8 mouse cellular contexts compared by ENCODE assay signal in genomic region chr17:26537722-26538471, GRCm38 (mm10). TPM values are rescaled to one million over a fixed set of nuclear protein-coding genes. Genes with fewer than 3 reads are reported as not detected.
DNase-seq lines count a peak whose midpoint lies in the region; ATAC-seq lines count a peak whose summit lies in the region.
"Had no signal": no experiment of that assay in that cellular context is flagged by ENCODE, and none has a peak within 500 bp of the region (broad histone marks: within the 10 kb centered on the region; RNA-seq: fewer than 3 reads in every experiment).

No protein-coding gene starts in this region.

- DNase-seq in spleen, postnatal 36 days (ENCODE audit: low spot score in 2 of 2): peak; percentile 53 to 60
- DNase-seq in spleen, adult 12 weeks (ENCODE audit: low spot score): no peak
- DNase-seq in liver, embryonic 13.5 days: peak; percentile 52
- peak; percentile 46 for DNase-seq in yolk sac, embryonic 10.5 days (ENCODE audit: low spot score)
- DNase-seq in adrenal gland, adult 18-20 months (ENCODE audit: low spot score in 2 of 2): no peak
- DNase-seq: cerebellum, adult 2 months had no signal

- H3K4me2 ChIP-seq in liver, embryonic 13.5 days: peak overlapping the region; percentile 40

- no peaks in the 10 kb centered on the region for H3K9me3 ChIP-seq in liver, embryonic 13.5 days (replicated peaks)

- peak; percentile 77 for ATAC-seq in common myeloid progenitor, adult 5-6 weeks (replicated peaks; ENCODE audit: low read depth, poor library complexity, severe bottlenecking)
- ATAC-seq in liver, embryonic 13.5 days (ENCODE audit: low read depth): peak; percentile 57; the same call in 1 of the 2 replicates
- no peak; the same call in 1 of the 2 replicates for ATAC-seq in megakaryocyte-erythroid progenitor cell, adult 5-6 weeks (replicated peaks; ENCODE audit: low FRiP score, low TSS enrichment, poor library complexity, severe bottlenecking)

- peaks cover 2% of the 10 kb centered on the region; the same call in 1 of the 2 replicates for H3K27me3 ChIP-seq in liver, embryonic 13.5 days

- H3K9ac ChIP-seq in liver, embryonic 13.5 days: peak overlapping the region; percentile 22; the same call in 1 of the 2 replicates

- no peaks in the 10 kb centered on the region for H3K36me3 ChIP-seq in liver, embryonic 13.5 days

- H3K27ac ChIP-seq in liver, embryonic 13.5 days: peak overlapping the region; percentile 13; the same call in 1 of the 2 replicates

- peaks cover 51% of the 10 kb centered on the region for H3K4me1 ChIP-seq in liver, embryonic 13.5 days (replicated peaks)

- no peak overlapping the region for H3K4me3 ChIP-seq in liver, embryonic 13.5 days (replicated peaks)

- 26% methylated on average over 6 of the region's 6 CpGs for WGBS in liver, embryonic 13.5 days (ENCODE audit: insufficient replicate concordance)

RNA-seq across cellular contexts. Expression of gene Ergic1, which starts 23.4 kb away (rescaled TPM):
- total RNA-seq in common myeloid progenitor, adult 5-6 weeks (2017): 44.6 and 46.9 TPM in 2 replicates
- polyA plus RNA-seq in liver, embryonic 13.5 days (2015; fragmentation: Nextera tagmentation; extraction: Ambion mirVana): 35.2 and 37.0 TPM in 2 replicates
- 51.7 and 55.0 TPM in 2 replicates for total RNA-seq in megakaryocyte-erythroid progenitor cell, adult 5-6 weeks (2014; fragmentation: Nextera tagmentation)
- total RNA-seq in megakaryocyte-erythroid progenitor cell, adult 5-6 weeks (2017): 31.6 and 40.3 TPM in 2 replicates
- 100 to 1,000 TPM; 159 to 166 TPM for total RNA-seq in adrenal gland, adult 18-20 months (2021)

RNA-seq across cellular contexts. Expression of gene Dusp1, which starts 24.0 kb away (rescaled TPM):
- 73.2 and 84.6 TPM in 2 replicates for total RNA-seq in common myeloid progenitor, adult 5-6 weeks (2017)
- 22.2 and 27.8 TPM in 2 replicates for polyA plus RNA-seq in liver, embryonic 13.5 days (2015; fragmentation: Nextera tagmentation; extraction: Ambion mirVana)
- total RNA-seq in megakaryocyte-erythroid progenitor cell, adult 5-6 weeks (2014; fragmentation: Nextera tagmentation): 18.4 and 29.1 TPM in 2 replicates
- 73.3 and 79.0 TPM in 2 replicates for total RNA-seq in megakaryocyte-erythroid progenitor cell, adult 5-6 weeks (2017)
- 10 to 100 TPM; 48.7 to 56.1 TPM for total RNA-seq in adrenal gland, adult 18-20 months (2021)

Comparison
In these comparisons a context has a peak if more than half of its experiments do, and no peak if none do; other contexts are left out.
1. DNase-seq: peak in spleen, postnatal 36 days (2 of 2), liver, embryonic 13.5 days (single experiment) and yolk sac, embryonic 10.5 days (single experiment); none in spleen, adult 12 weeks (single experiment) and adrenal gland, adult 18-20 months (0 of 2).